Mouse (Mus musculus): Measurements from ENCODE around the gene Acot11. TPM values are rescaled to one million over a fixed set of nuclear protein-coding genes. Genes with fewer than 3 reads are reported as not detected.
"Not testable (repeated sequence)": the region's sequence is repeated elsewhere in the genome, so short reads cannot be mapped to it uniquely, and the experiment has no call there.

Acot11 gene
- polyA plus RNA-seq, 1 experiment from 2014 or later = 5.0 TPM

DNA sequence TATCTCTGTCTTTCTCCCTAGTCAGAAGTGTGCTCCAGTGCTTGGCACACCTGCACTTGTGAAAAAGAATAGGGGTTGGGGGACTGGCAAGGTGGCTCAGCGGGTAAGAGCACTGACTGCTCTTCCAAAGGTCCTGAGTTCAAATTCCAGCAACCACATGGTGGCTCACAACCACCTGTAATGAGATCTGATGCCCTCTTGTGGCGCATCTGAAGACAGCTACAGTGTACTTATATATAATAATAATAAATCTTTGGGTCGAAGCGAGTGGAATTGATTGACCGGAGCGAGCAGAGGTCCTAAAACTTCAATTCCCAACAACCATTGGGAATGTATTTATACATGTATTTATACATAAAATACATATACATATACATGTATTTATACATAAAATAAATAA is 29.0 kb downstream of the Acot11 start:
- H3K4me1 ChIP-seq (ENCODE audit: control insufficient read depth in 2 of 2, insufficient read depth in 2 of 2, low read length in 2 of 2) = peaks cover 15 to 18% of the 10 kb centered on the region in 2 experiments
- H3K27me3 ChIP-seq (ENCODE audit: control insufficient read depth, insufficient read depth, low read length); H3K9me3 ChIP-seq (ENCODE audit: control insufficient read depth, low read length); H3K4me3 ChIP-seq (ENCODE audit: control insufficient read depth in 1 of 2, insufficient read depth in 1 of 2, low read depth in 1 of 2, low read length in 2 of 2); H3K27ac ChIP-seq (replicated peaks in 1 of 2; ENCODE audit: control insufficient read depth in 1 of 2, insufficient read depth in 1 of 2, low read depth in 2 of 2, low read length in 2 of 2); ATAC-seq (ENCODE audit: insufficient number of reproducible peaks, insufficient read depth, low FRiP score, low read depth); H3K4me2 ChIP-seq (ENCODE audit: low read length); H3K9ac ChIP-seq (ENCODE audit: low read length); H3K36me3 ChIP-seq (ENCODE audit: control insufficient read depth, insufficient read depth, low read length): not testable (repeated sequence)
- 88% methylated on average over 6 of the region's 6 CpGs for WGBS

DNA sequence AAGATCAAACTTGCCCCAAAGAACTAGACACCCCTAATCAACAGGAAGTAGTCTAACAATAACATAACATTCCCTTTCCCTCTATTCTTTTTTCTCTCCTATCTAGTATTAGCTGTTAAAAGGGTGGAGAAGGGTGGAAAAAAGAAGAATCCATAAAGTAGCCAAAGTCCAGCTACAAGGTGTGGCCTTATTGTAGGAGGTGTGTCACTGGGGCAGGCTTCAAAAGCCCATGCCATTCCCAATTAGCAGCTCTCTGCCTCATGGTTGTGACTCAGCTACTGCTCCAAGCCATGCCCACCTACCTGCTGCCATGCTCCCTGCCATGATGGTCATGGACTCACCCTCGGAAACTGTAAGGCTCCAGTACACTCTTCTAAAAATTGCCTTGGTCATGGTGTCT is 32.2 kb downstream of the Acot11 start:
- H3K9me3 ChIP-seq (ENCODE audit: control insufficient read depth, low read length) = no peaks in the 10 kb centered on the region
- H3K4me3 ChIP-seq (ENCODE audit: control insufficient read depth in 1 of 2, insufficient read depth in 1 of 2, low read depth in 1 of 2, low read length in 2 of 2) = no peak overlapping the region
- no peaks in the 10 kb centered on the region for H3K27me3 ChIP-seq (ENCODE audit: control insufficient read depth, insufficient read depth, low read length)
- no peak for ATAC-seq (ENCODE audit: insufficient number of reproducible peaks, insufficient read depth, low FRiP score, low read depth)
- WGBS = 90% methylated on average over 1 of the region's 1 CpGs
- no peaks in the 10 kb centered on the region for H3K36me3 ChIP-seq (ENCODE audit: control insufficient read depth, insufficient read depth, low read length)
- no peak overlapping the region for H3K27ac ChIP-seq (replicated peaks in 1 of 2; ENCODE audit: control insufficient read depth in 1 of 2, insufficient read depth in 1 of 2, low read depth in 2 of 2, low read length in 2 of 2)
- H3K4me1 ChIP-seq (ENCODE audit: control insufficient read depth in 2 of 2, insufficient read depth in 2 of 2, low read length in 2 of 2) = no peaks in the 10 kb centered on the region
- H3K9ac ChIP-seq (ENCODE audit: low read length) = no peak overlapping the region
- no peak overlapping the region for H3K4me2 ChIP-seq (ENCODE audit: low read length)

DNA sequence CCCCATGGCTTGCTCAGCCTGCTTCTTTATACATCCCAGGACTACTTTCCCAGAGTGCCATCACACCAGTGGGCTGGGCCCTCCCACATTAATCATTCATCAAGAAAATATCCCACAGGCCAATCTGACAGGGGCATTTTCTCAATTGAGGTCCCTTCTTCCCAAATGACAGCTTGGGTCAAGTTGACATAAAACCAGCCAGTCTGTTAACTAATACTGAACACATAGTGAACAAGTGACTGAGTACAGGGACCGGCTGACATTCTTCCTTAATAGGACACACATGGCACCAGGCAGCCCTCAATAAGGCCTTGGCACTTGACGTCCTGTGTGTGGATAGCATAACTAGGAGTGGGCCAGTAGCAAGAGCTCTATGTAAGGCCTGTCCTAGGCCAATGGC is 35.5 kb downstream of the Acot11 start:
- no peaks in the 10 kb centered on the region for H3K36me3 ChIP-seq (ENCODE audit: control insufficient read depth, insufficient read depth, low read length)
- H3K4me2 ChIP-seq (ENCODE audit: low read length) = no peak overlapping the region
- no peaks in the 10 kb centered on the region for H3K9me3 ChIP-seq (ENCODE audit: control insufficient read depth, low read length)
- H3K27ac ChIP-seq (replicated peaks in 1 of 2; ENCODE audit: control insufficient read depth in 1 of 2, insufficient read depth in 1 of 2, low read depth in 2 of 2, low read length in 2 of 2) = no peak overlapping the region
- no peak overlapping the region for H3K9ac ChIP-seq (ENCODE audit: low read length)
- no peaks in the 10 kb centered on the region for H3K4me1 ChIP-seq (ENCODE audit: control insufficient read depth in 2 of 2, insufficient read depth in 2 of 2, low read length in 2 of 2)
- 79% methylated on average over 2 of the region's 2 CpGs for WGBS
- H3K4me3 ChIP-seq (ENCODE audit: control insufficient read depth in 1 of 2, insufficient read depth in 1 of 2, low read depth in 1 of 2, low read length in 2 of 2) = no peak overlapping the region
- H3K27me3 ChIP-seq (ENCODE audit: control insufficient read depth, insufficient read depth, low read length) = no peaks in the 10 kb centered on the region
- no peak for ATAC-seq (ENCODE audit: insufficient number of reproducible peaks, insufficient read depth, low FRiP score, low read depth)

DNA sequence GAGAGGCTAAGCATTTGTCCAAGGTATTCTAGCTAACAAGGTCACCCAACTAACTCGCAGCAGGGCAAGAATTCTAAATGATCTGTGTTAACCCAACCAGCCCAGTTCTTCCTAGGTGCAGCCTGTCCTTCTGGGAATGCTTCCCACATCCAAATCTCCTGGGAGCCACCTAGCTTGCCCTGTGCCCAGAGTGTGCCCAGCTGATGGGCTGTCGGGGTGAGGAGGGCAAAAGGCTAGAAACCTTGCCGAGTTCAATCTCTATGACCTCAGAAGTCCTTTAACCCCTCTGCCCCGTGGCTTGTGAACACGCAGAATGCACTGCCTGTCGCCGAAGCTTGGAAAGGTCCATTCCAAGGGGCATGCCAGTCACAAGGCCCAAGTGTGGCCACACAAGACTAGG is 40.6 kb downstream of the Acot11 start:
- H3K9me3 ChIP-seq (ENCODE audit: control insufficient read depth, low read length) = no peaks in the 10 kb centered on the region
- no peak overlapping the region for H3K9ac ChIP-seq (ENCODE audit: low read length)
- 77% methylated on average over 7 of the region's 7 CpGs for WGBS
- no peaks in the 10 kb centered on the region for H3K27me3 ChIP-seq (ENCODE audit: control insufficient read depth, insufficient read depth, low read length)
- ATAC-seq (ENCODE audit: insufficient number of reproducible peaks, insufficient read depth, low FRiP score, low read depth) = no peak
- H3K4me1 ChIP-seq (ENCODE audit: control insufficient read depth in 2 of 2, insufficient read depth in 2 of 2, low read length in 2 of 2) = no peaks in the 10 kb centered on the region
- no peaks in the 10 kb centered on the region for H3K36me3 ChIP-seq (ENCODE audit: control insufficient read depth, insufficient read depth, low read length)
- no peak overlapping the region for H3K27ac ChIP-seq (replicated peaks in 1 of 2; ENCODE audit: control insufficient read depth in 1 of 2, insufficient read depth in 1 of 2, low read depth in 2 of 2, low read length in 2 of 2)
- H3K4me3 ChIP-seq (ENCODE audit: control insufficient read depth in 1 of 2, insufficient read depth in 1 of 2, low read depth in 1 of 2, low read length in 2 of 2) = no peak overlapping the region
- H3K4me2 ChIP-seq (ENCODE audit: low read length) = no peak overlapping the region

DNA sequence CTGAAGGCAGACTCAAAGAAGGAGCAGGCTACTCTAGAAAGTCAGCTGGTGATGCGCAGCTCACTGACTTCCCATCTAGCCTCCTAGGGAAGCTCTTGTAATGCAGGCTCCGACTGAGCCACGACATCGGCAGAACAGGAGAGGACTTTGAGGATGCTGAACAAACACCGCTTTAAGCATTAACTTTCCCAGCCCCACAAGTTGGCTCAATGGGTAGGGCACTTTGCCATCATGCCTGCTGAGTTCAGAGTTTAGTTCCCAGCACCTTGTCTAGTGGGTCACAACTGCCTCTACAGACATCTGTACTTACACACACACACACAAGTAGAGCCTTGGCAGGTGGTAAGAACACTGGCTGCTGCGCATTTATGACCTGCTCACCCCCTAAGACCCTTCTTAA is 53.1 kb downstream of the Acot11 start:
- Histone ChIP-seq H3K9me3 (ENCODE audit: control insufficient read depth, low read length) (no peaks in the 10 kb centered on the region), H3K4me1 (ENCODE audit: control insufficient read depth in 2 of 2, insufficient read depth in 2 of 2, low read length in 2 of 2) (peaks cover 0 to 2% of the 10 kb centered on the region in 2 experiments; a peak in 2 of 4 replicates), H3K4me3 (ENCODE audit: control insufficient read depth in 1 of 2, insufficient read depth in 1 of 2, low read depth in 1 of 2, low read length in 2 of 2) (no peak overlapping the region), H3K4me2 (ENCODE audit: low read length) (no peak overlapping the region), H3K27ac (replicated peaks in 1 of 2; ENCODE audit: control insufficient read depth in 1 of 2, insufficient read depth in 1 of 2, low read depth in 2 of 2, low read length in 2 of 2) (no peak overlapping the region), H3K9ac (ENCODE audit: low read length) (no peak overlapping the region), H3K36me3 (ENCODE audit: control insufficient read depth, insufficient read depth, low read length) (no peaks in the 10 kb centered on the region), H3K27me3 (ENCODE audit: control insufficient read depth, insufficient read depth, low read length) (no peaks in the 10 kb centered on the region)
- no peak for ATAC-seq (ENCODE audit: insufficient number of reproducible peaks, insufficient read depth, low FRiP score, low read depth)
- 87% methylated on average over 6 of the region's 6 CpGs for WGBS

DNA sequence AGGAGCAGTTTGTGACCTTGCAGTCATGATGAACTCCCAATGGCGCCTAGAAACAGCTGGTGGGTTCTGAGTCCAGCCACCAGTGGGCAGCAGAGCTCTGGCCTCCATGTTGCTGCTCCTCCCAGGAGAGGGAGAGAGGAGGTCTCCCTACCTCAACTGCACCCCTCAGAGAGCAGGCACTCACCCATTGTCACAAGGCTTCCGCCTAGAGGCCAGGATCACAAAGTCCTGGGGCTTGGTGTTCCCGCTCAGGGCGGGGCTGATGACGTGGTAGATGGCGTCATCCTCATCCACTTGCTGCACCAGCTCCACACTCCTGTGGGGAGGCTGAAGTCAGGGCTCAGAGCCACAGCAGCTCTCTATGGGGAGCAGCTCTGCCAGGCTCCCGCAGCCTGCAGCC is 55.1 kb downstream of the Acot11 start:
- H3K27ac ChIP-seq (replicated peaks in 1 of 2; ENCODE audit: control insufficient read depth in 1 of 2, insufficient read depth in 1 of 2, low read depth in 2 of 2, low read length in 2 of 2) = no peak overlapping the region
- ATAC-seq (ENCODE audit: insufficient number of reproducible peaks, insufficient read depth, low FRiP score, low read depth) = peak; percentile 58
- no peak overlapping the region; a peak in 1 of 4 replicates for H3K4me3 ChIP-seq (ENCODE audit: control insufficient read depth in 1 of 2, insufficient read depth in 1 of 2, low read depth in 1 of 2, low read length in 2 of 2)
- H3K27me3 ChIP-seq (ENCODE audit: control insufficient read depth, insufficient read depth, low read length) = no peaks in the 10 kb centered on the region
- peaks cover 0 to 2% of the 10 kb centered on the region in 2 experiments; a peak in 2 of 4 replicates for H3K4me1 ChIP-seq (ENCODE audit: control insufficient read depth in 2 of 2, insufficient read depth in 2 of 2, low read length in 2 of 2)
- no peak overlapping the region; the same call in 1 of the 2 replicates for H3K9ac ChIP-seq (ENCODE audit: low read length)
- no peaks in the 10 kb centered on the region for H3K9me3 ChIP-seq (ENCODE audit: control insufficient read depth, low read length)
- H3K4me2 ChIP-seq (ENCODE audit: low read length) = peak overlapping the region; percentile 39
- whole genome bisulfite sequencing = 5% methylated on average over 7 of the region's 7 CpGs
- H3K36me3 ChIP-seq (ENCODE audit: control insufficient read depth, insufficient read depth, low read length) = no peaks in the 10 kb centered on the region

DNA sequence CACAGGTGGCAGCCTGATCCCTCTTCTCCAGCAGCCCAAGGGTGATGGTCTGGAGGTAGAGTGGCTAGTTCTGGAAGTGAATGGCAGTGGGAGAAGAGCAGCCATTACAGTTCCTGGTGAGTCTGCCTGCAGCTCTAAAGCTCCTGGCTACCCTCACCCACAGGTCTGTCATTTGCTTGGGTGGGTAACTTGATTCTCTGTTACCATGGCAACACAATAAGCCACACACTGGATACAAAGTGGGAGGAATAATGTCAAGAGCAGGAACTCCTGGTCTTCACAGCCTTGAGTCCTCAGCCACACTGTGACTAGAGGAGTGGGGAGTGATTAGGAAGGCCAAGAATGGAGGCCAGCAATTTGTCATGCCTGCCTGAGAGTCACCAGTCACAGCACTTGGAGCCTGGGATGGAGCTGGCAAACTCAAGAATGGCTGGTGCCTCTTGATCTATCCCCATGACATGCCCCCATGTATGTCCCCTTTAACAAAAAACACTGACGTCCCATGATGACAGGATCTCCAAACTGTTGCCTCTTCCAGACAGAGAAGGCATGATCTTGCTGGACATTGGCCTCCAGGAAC is 57.7 kb downstream of the Acot11 start:
- no peak for ATAC-seq (ENCODE audit: insufficient number of reproducible peaks, insufficient read depth, low FRiP score, low read depth)
- 62% methylated on average over 1 of the region's 1 CpGs for WGBS

DNA sequence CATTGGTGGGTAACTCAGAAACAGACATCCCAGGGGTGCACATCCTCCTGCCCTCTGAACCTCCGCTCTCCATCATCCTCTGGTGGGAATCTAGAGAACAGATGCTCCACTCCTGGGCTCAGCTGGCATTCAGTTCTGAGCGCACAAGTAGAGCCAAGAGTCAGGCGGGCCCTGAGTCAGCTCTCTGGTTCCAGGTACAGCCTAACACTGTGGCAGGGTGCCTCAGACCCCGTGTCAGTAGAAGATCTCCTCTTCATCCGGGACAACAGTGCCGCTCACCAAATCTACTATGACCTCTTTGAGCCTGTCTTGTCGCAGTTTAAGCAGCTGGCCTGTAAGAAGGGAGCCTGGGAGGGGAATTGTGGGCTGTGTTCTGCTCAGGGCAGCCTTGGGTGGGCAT is 58.9 kb downstream of the Acot11 start:
- 76% methylated on average over 7 of the region's 7 CpGs for WGBS
- H3K27ac ChIP-seq (replicated peaks in 1 of 2; ENCODE audit: control insufficient read depth in 1 of 2, insufficient read depth in 1 of 2, low read depth in 2 of 2, low read length in 2 of 2) = no peak overlapping the region
- no peaks in the 10 kb centered on the region for H3K9me3 ChIP-seq (ENCODE audit: control insufficient read depth, low read length)
- H3K4me3 ChIP-seq (ENCODE audit: control insufficient read depth in 1 of 2, insufficient read depth in 1 of 2, low read depth in 1 of 2, low read length in 2 of 2) = no peak overlapping the region
- no peaks in the 10 kb centered on the region for H3K27me3 ChIP-seq (ENCODE audit: control insufficient read depth, insufficient read depth, low read length)
- no peaks in the 10 kb centered on the region for H3K36me3 ChIP-seq (ENCODE audit: control insufficient read depth, insufficient read depth, low read length)
- ATAC-seq (ENCODE audit: insufficient number of reproducible peaks, insufficient read depth, low FRiP score, low read depth) = no peak
- no peak overlapping the region for H3K9ac ChIP-seq (ENCODE audit: low read length)
- no peak overlapping the region for H3K4me2 ChIP-seq (ENCODE audit: low read length)
- H3K4me1 ChIP-seq (ENCODE audit: control insufficient read depth in 2 of 2, insufficient read depth in 2 of 2, low read length in 2 of 2) = peaks cover 0 to 2% of the 10 kb centered on the region in 2 experiments; a peak in 2 of 4 replicates

More for the DNA sequence above, 57.7 kb downstream of the Acot11 start:
- H3K4me2 ChIP-seq (ENCODE audit: low read length) = no peak overlapping the region
- no peaks in the 10 kb centered on the region for H3K36me3 ChIP-seq (ENCODE audit: control insufficient read depth, insufficient read depth, low read length)
- no peak overlapping the region for H3K27ac ChIP-seq (replicated peaks in 1 of 2; ENCODE audit: control insufficient read depth in 1 of 2, insufficient read depth in 1 of 2, low read depth in 2 of 2, low read length in 2 of 2)
- H3K9me3 ChIP-seq (ENCODE audit: control insufficient read depth, low read length) = no peaks in the 10 kb centered on the region
- no peak overlapping the region for H3K9ac ChIP-seq (ENCODE audit: low read length)
- H3K27me3 ChIP-seq (ENCODE audit: control insufficient read depth, insufficient read depth, low read length) = no peaks in the 10 kb centered on the region
- peaks cover 0 to 2% of the 10 kb centered on the region in 2 experiments; a peak in 2 of 4 replicates for H3K4me1 ChIP-seq (ENCODE audit: control insufficient read depth in 2 of 2, insufficient read depth in 2 of 2, low read length in 2 of 2)
- no peak overlapping the region for H3K4me3 ChIP-seq (ENCODE audit: control insufficient read depth in 1 of 2, insufficient read depth in 1 of 2, low read depth in 1 of 2, low read length in 2 of 2)

Data from heart, embryonic 14.5 days (tissue).